Mouse (Mus musculus): ENCODE measurements around the gene Adamts14.

The Adamts14 gene

GRCm38 (mm10) chr10:61175442-61176204, 97.6 kb downstream of the Adamts14 start:
- DNase-seq, result no peak

- no peak for DNase-seq
Observed at GRCm38 (mm10) chr10:61174711-61175441, 98.4 kb downstream of the Adamts14 start.

GRCm38 (mm10) chr10:61172496-61172895, 100.7 kb downstream of the Adamts14 start:
- DNase-seq, result no peak

GRCm38 (mm10) chr10:61171654-61172053, 101.6 kb downstream of the Adamts14 start, which contains the start of gene Tbata:
TSS of gene Tbata (plus strand) at chr10:61171954.
- DNase-seq, result no peak

GRCm38 (mm10) chr10:61168393-61168792, 104.8 kb downstream of the Adamts14 start:
- no peak for DNase-seq

GRCm38 (mm10) chr10:61167333-61168096, 105.7 kb downstream of the Adamts14 start:
- no peak for DNase-seq

GRCm38 (mm10) chr10:61162366-61162765, 110.9 kb downstream of the Adamts14 start:
- no peak for DNase-seq

GRCm38 (mm10) chr10:61160671-61161070, 112.6 kb downstream of the Adamts14 start:
- DNase-seq, result no peak

GRCm38 (mm10) chr10:61160089-61160488, 113.1 kb downstream of the Adamts14 start:
- DNase-seq, result no peak

GRCm38 (mm10) chr10:61158594-61158993, 114.6 kb downstream of the Adamts14 start:
- DNase-seq, result no peak

GRCm38 (mm10) chr10:61156453-61156852, 116.8 kb downstream of the Adamts14 start:
- no peak for DNase-seq

- no peak for DNase-seq
Observed at GRCm38 (mm10) chr10:61155611-61156010, 117.6 kb downstream of the Adamts14 start.

GRCm38 (mm10) chr10:61152131-61152530, 121.1 kb downstream of the Adamts14 start:
- DNase-seq, result no peak

- DNase-seq, result no peak
Observed at GRCm38 (mm10) chr10:61150616-61151015, 122.6 kb downstream of the Adamts14 start.

GRCm38 (mm10) chr10:61149476-61149875, 123.8 kb downstream of the Adamts14 start:
- DNase-seq, result no peak

GRCm38 (mm10) chr10:61147157-61148040, 125.8 kb downstream of the Adamts14 start, which contains the start of gene Sgpl1:
TSS of gene Sgpl1 (minus strand) at chr10:61147703.
- DNase-seq, result peak; percentile 96
